Mouse (Mus musculus) liver, postnatal 0 days (tissue): ENCODE results near the gene Chgb. TPM values are rescaled to one million over a fixed set of nuclear protein-coding genes. Genes with fewer than 3 reads are reported as not detected.

Experiments
- ATAC-seq: fragments of 200-750 bp; cut with Nextera tagmentation; 2 replicates; pipeline ENCODE4 v1.8.0; 2017; ENCODE audit warnings: mild to moderate bottlenecking, moderate library complexity
- DNase-seq: peaks from one replicate; pipeline ENCODE4 v3.0.0-alpha.2; 2016
- H3K27ac ChIP-seq: fragments of 300-500 bp; sonication (generic); 2 replicates; pipeline ENCODE4 v1.5.1; 2014; ENCODE audit warnings: antibody characterized with exemption, moderate library complexity, mild to moderate bottlenecking, low read depth
- H3K27me3 ChIP-seq: fragments of 300-500 bp; sonication (generic); 2 replicates; pipeline ENCODE4 v1.6.1; 2014; ENCODE audit warnings: low read length, control low read depth, mixed read lengths; ENCODE audit not compliant: insufficient read depth
- H3K36me3 ChIP-seq: fragments of 300-500 bp; sonication (generic); replicated peaks from 2 replicates; pipeline ENCODE4 v1.6.1; 2014; ENCODE audit warnings: mild to moderate bottlenecking, control low read depth, low read length, moderate library complexity, mixed read lengths; ENCODE audit not compliant: insufficient read depth
- H3K4me1 ChIP-seq: fragments of 300-500 bp; sonication (generic); 2 replicates; pipeline ENCODE4 v1.6.1; 2014; ENCODE audit warnings: antibody characterized with exemption, mild to moderate bottlenecking, control low read depth; ENCODE audit not compliant: insufficient read depth
- H3K4me2 ChIP-seq: fragments of 300-500 bp; sonication (generic); 2 replicates; pipeline ENCODE4 v1.6.1; 2014; ENCODE audit warnings: low read depth, mild to moderate bottlenecking, low read length, moderate library complexity, mixed read lengths
- H3K4me3 ChIP-seq: fragments of 300-500 bp; sonication (generic); 2 replicates; pipeline ENCODE4 v1.5.1; 2014; ENCODE audit warnings: low read depth, low read length
- H3K9ac ChIP-seq: fragments of 300-500 bp; sonication (generic); replicated peaks from 2 replicates; pipeline ENCODE4 v1.6.1; 2014; ENCODE audit warnings: mild to moderate bottlenecking, moderate library complexity
- H3K9me3 ChIP-seq: fragments of 300-500 bp; sonication (generic); 2 replicates; pipeline ENCODE4 v1.6.1; 2016; ENCODE audit warnings: mild to moderate bottlenecking, control low read depth, low read length, mixed read lengths
- EP300 ChIP-seq: IDR thresholded peaks from 2 replicates; pipeline ENCODE4 v1.6.1; 2016; ENCODE audit warnings: antibody characterized with exemption, low read depth, mild to moderate bottlenecking
- WGBS: fragments of 180-500 bp; shearing (Covaris S2); extraction: QIAGEN DNeasy Blood & Tissue Kit; methylation state at CpG from one replicate; pipeline ENCODE4 v1.1.7; 2014; ENCODE audit not compliant: insufficient replicate concordance; 5-methylcytosine and 5-hydroxymethylcytosine counted together
- polyA plus RNA-seq: library from polyadenylated mRNA; unstranded; fragments of >200 nt; fragmentation: Nextera tagmentation; extraction: Ambion mirVana; gene quantifications from 2 replicates; pipeline ENCODE4 v1.2.1, GENCODE M21; 2015

The Chgb gene
- polyA plus RNA-seq, 1 experiment from 2014 or later: not detected

GRCm38 (mm10) chr2:132841071-132841470 lies 60.0 kb downstream of the Chgb start:
- TF ChIP-seq EP300: no peak
- no peaks in the 10 kb centered on the region for H3K4me1 ChIP-seq
- no peaks in the 10 kb centered on the region; the same call in 1 of the 2 replicates for H3K36me3 ChIP-seq
- DNase-seq (no peak), ATAC-seq (no peak)
- H3K27me3 ChIP-seq: no peaks in the 10 kb centered on the region
- no peak overlapping the region for H3K4me2 ChIP-seq
- WGBS: 87% methylated on average over 4 of the region's 4 CpGs
- no peaks in the 10 kb centered on the region for H3K9me3 ChIP-seq
- no peak overlapping the region for H3K9ac ChIP-seq
- no peak overlapping the region for H3K4me3 ChIP-seq
- no peak overlapping the region for H3K27ac ChIP-seq

Other genes starting within 250 kb of the Chgb start
- gene Gpcpd1, start 193.5 kb upstream of the Chgb start, polyA plus RNA-seq: 65.0 and 65.8 TPM in 2 replicates
- gene Shld1, start 94.3 kb upstream of the Chgb start, polyA plus RNA-seq: 9.5 and 11.1 TPM in 2 replicates
- 17.3 TPM in 2 replicates for gene Trmt6, start 34.8 kb downstream of the Chgb start, polyA plus RNA-seq
- 2.1 and 2.9 TPM in 2 replicates for gene Mcm8, start 34.9 kb downstream of the Chgb start, polyA plus RNA-seq
- 18.9 and 20.4 TPM in 2 replicates for gene Crls1, start 65.4 kb downstream of the Chgb start, polyA plus RNA-seq
- 0.97 and 1.2 TPM in 2 replicates for gene Lrrn4, start 99.6 kb downstream of the Chgb start, polyA plus RNA-seq
- gene Fermt1, start 164.6 kb downstream of the Chgb start, polyA plus RNA-seq: 0.41 and 0.43 TPM in 2 replicates